Mouse (Mus musculus) forebrain, embryonic 12.5 days (tissue): ENCODE measurements around the gene Mfsd4b2. TPM values are rescaled to one million over a fixed set of nuclear protein-coding genes. Genes with fewer than 3 reads are reported as not detected.
"Not testable (repeated sequence)": the region's sequence is repeated elsewhere in the genome, so short reads cannot be mapped to it uniquely, and the experiment has no call there.

Source experiments
- ATAC-seq: fragments of 200-750 bp; cut with Nextera tagmentation; 2 replicates; pipeline ENCODE4 v1.8.0; 2017; ENCODE audit warnings: moderate TSS enrichment; ENCODE audit not compliant: low FRiP score
- H3K27ac ChIP-seq: fragments of 300-500 bp; sonication (generic); 2 replicates; pipeline ENCODE4 v1.5.1; 2016; ENCODE audit warnings: mild to moderate bottlenecking
- H3K27me3 ChIP-seq: fragments of 300-500 bp; sonication (generic); 2 replicates; pipeline ENCODE4 v1.6.1; 2016; ENCODE audit warnings: mild to moderate bottlenecking
- H3K36me3 ChIP-seq: fragments of 300-500 bp; sonication (generic); replicated peaks from 2 replicates; pipeline ENCODE4 v1.6.1; 2016; ENCODE audit warnings: mild to moderate bottlenecking
- H3K4me1 ChIP-seq: fragments of 300-500 bp; sonication (generic); 2 replicates; pipeline ENCODE4 v1.6.1; 2016
- H3K4me2 ChIP-seq: fragments of 300-500 bp; sonication (generic); 2 replicates; pipeline ENCODE4 v1.6.1; 2016; ENCODE audit warnings: mild to moderate bottlenecking, moderate library complexity
- H3K4me3 ChIP-seq: fragments of 300-500 bp; sonication (generic); replicated peaks from 2 replicates; pipeline ENCODE4 v1.5.1; 2016; ENCODE audit warnings: mild to moderate bottlenecking
- H3K9ac ChIP-seq: fragments of 300-500 bp; sonication (generic); 2 replicates; pipeline ENCODE4 v1.6.1; 2016; ENCODE audit warnings: mild to moderate bottlenecking
- H3K9me3 ChIP-seq: fragments of 300-500 bp; sonication (generic); 2 replicates; pipeline ENCODE4 v1.6.1; 2016
- WGBS: fragments of 180-500 bp; shearing (Covaris S2); methylation state at CpG from one replicate; pipeline ENCODE4 v1.1.7; 2016; 5-methylcytosine and 5-hydroxymethylcytosine counted together
- polyA plus RNA-seq: library from polyadenylated mRNA; unstranded; fragments of >200 nt; fragmentation: Nextera tagmentation; extraction: Ambion mirVana; gene quantifications from 2 replicates; pipeline ENCODE4 v1.2.1, GENCODE M21; 2016

Gene Mfsd4b2
- polyA plus RNA-seq, 1 experiment from 2014 or later, result not detected

GRCm38 (mm10) chr10:39936553-39936952, 9.8 kb upstream of the Mfsd4b2 start:
- H3K4me3 ChIP-seq, result no peak overlapping the region
- H3K27ac ChIP-seq, result no peak overlapping the region
- H3K36me3 ChIP-seq, result no peaks in the 10 kb centered on the region
- H3K9me3 ChIP-seq, result no peaks in the 10 kb centered on the region
- no peak overlapping the region for H3K9ac ChIP-seq
- no peak for ATAC-seq
- H3K27me3 ChIP-seq, result no peaks in the 10 kb centered on the region
- no peaks in the 10 kb centered on the region for H3K4me1 ChIP-seq
- no peak overlapping the region for H3K4me2 ChIP-seq
- WGBS, result 85% methylated on average over 7 of the region's 7 CpGs

- not testable (repeated sequence) for H3K4me3 ChIP-seq, H3K4me2 ChIP-seq, H3K27ac ChIP-seq, ATAC-seq, H3K9me3 ChIP-seq, H3K36me3 ChIP-seq, H3K4me1 ChIP-seq, H3K9ac ChIP-seq
- H3K27me3 ChIP-seq, result peaks cover 26% of the 10 kb centered on the region
- 82% methylated on average over 8 of the region's 8 CpGs for WGBS
Observed at GRCm38 (mm10) chr10:39924556-39924955, 2.2 kb downstream of the Mfsd4b2 start.

- H3K36me3 ChIP-seq, result no peaks in the 10 kb centered on the region
- H3K9ac ChIP-seq, result no peak overlapping the region
- no peaks in the 10 kb centered on the region for H3K4me1 ChIP-seq
- no peak overlapping the region for H3K4me2 ChIP-seq
- no peak overlapping the region for H3K4me3 ChIP-seq
- no peak overlapping the region for H3K27ac ChIP-seq
- no peaks in the 10 kb centered on the region for H3K27me3 ChIP-seq
- ATAC-seq, result no peak
- H3K9me3 ChIP-seq, result no peaks in the 10 kb centered on the region
Observed at GRCm38 (mm10) chr10:39912616-39913015, 14.1 kb downstream of the Mfsd4b2 start.

GRCm38 (mm10) chr10:39908768-39909441, 17.8 kb downstream of the Mfsd4b2 start:
- 73% methylated on average over 13 of the region's 13 CpGs for WGBS
- H3K27ac ChIP-seq, result no peak overlapping the region
- no peaks in the 10 kb centered on the region for H3K27me3 ChIP-seq
- H3K36me3 ChIP-seq, result no peaks in the 10 kb centered on the region
- H3K4me2 ChIP-seq, result no peak overlapping the region
- H3K9me3 ChIP-seq, result no peaks in the 10 kb centered on the region
- H3K9ac ChIP-seq, result no peak overlapping the region
- no peak overlapping the region for H3K4me3 ChIP-seq
- ATAC-seq, result no peak
- H3K4me1 ChIP-seq, result no peaks in the 10 kb centered on the region

- no peak overlapping the region for H3K27ac ChIP-seq
- no peaks in the 10 kb centered on the region for H3K36me3 ChIP-seq
- 83% methylated on average over 10 of the region's 10 CpGs for WGBS
Observed at GRCm38 (mm10) chr10:39906799-39907658, 19.7 kb downstream of the Mfsd4b2 start.

GRCm38 (mm10) chr10:39904191-39904590, 22.5 kb downstream of the Mfsd4b2 start:
- Histone ChIP-seq H3K4me1 (peaks cover 4% of the 10 kb centered on the region; the same call in 1 of the 2 replicates), H3K36me3 (no peaks in the 10 kb centered on the region), H3K9me3 (no peaks in the 10 kb centered on the region), H3K27ac (no peak overlapping the region), H3K4me2 (no peak overlapping the region), H3K4me3 (no peak overlapping the region), H3K27me3 (no peaks in the 10 kb centered on the region), H3K9ac (no peak overlapping the region)
- WGBS, result 74% methylated on average over 3 of the region's 3 CpGs
- no peak for ATAC-seq

More at GRCm38 (mm10) chr10:39906799-39907658, 19.7 kb downstream of the Mfsd4b2 start:
- H3K27me3 ChIP-seq, result no peaks in the 10 kb centered on the region
- no peak overlapping the region for H3K4me3 ChIP-seq
- H3K4me2 ChIP-seq, result no peak overlapping the region
- no peaks in the 10 kb centered on the region for H3K9me3 ChIP-seq
- ATAC-seq, result no peak
- H3K4me1 ChIP-seq, result no peaks in the 10 kb centered on the region
- H3K9ac ChIP-seq, result no peak overlapping the region

- Histone ChIP-seq H3K4me2 (peak within 1 kb of the TSS; percentile 76), H3K9ac (peak within 1 kb of the TSS; percentile 77), H3K4me3 (peak within 1 kb of the TSS; percentile 65), H3K4me1 (peaks cover 12% of the 10 kb centered on the region; the same call in 1 of the 2 replicates), H3K9me3 (no peaks in the 10 kb centered on the region), H3K36me3 (no peaks in the 10 kb centered on the region), H3K27me3 (no peaks in the 10 kb centered on the region), H3K27ac (peak within 1 kb of the TSS; percentile 72)
- under 1% methylated on average over 41 of the region's 41 CpGs for WGBS
- peak; percentile 99 for ATAC-seq
Observed at GRCm38 (mm10) chr10:39898874-39899371, 27.8 kb downstream of the Mfsd4b2 start, which contains the start of gene Mfsd4b4. Gene Mfsd4b4, minus strand, starts transcription at chr10:39899238.

GRCm38 (mm10) chr10:39896503-39896902, 30.2 kb downstream of the Mfsd4b2 start:
- H3K27ac ChIP-seq, result no peak overlapping the region
- H3K36me3 ChIP-seq, result no peaks in the 10 kb centered on the region
- peaks cover 15% of the 10 kb centered on the region; the same call in 1 of the 2 replicates for H3K4me1 ChIP-seq
- 79% methylated on average over 5 of the region's 5 CpGs for WGBS
- no peak overlapping the region for H3K9ac ChIP-seq
- ATAC-seq, result no peak
- H3K4me3 ChIP-seq, result no peak overlapping the region
- no peaks in the 10 kb centered on the region for H3K9me3 ChIP-seq
- no peaks in the 10 kb centered on the region for H3K27me3 ChIP-seq
- H3K4me2 ChIP-seq, result no peak overlapping the region

GRCm38 (mm10) chr10:39893702-39894697, 32.7 kb downstream of the Mfsd4b2 start:
- Histone ChIP-seq H3K9ac (no peak overlapping the region), H3K27me3 (no peaks in the 10 kb centered on the region), H3K27ac (no peak overlapping the region), H3K9me3 (no peaks in the 10 kb centered on the region), H3K4me1 (peaks cover 15% of the 10 kb centered on the region; the same call in 1 of the 2 replicates), H3K4me3 (no peak overlapping the region), H3K4me2 (no peak overlapping the region), H3K36me3 (no peaks in the 10 kb centered on the region)
- ATAC-seq, result no peak
- WGBS, result 72% methylated on average over 11 of the region's 11 CpGs

GRCm38 (mm10) chr10:39888621-39889020, 38.1 kb downstream of the Mfsd4b2 start:
- ATAC-seq, result no peak
- no peak overlapping the region for H3K9ac ChIP-seq
- WGBS, result 80% methylated on average over 3 of the region's 3 CpGs
- no peak overlapping the region for H3K4me3 ChIP-seq
- no peak overlapping the region for H3K4me2 ChIP-seq
- peaks cover 6% of the 10 kb centered on the region; the same call in 1 of the 2 replicates for H3K4me1 ChIP-seq
- H3K36me3 ChIP-seq, result no peaks in the 10 kb centered on the region
- no peak overlapping the region for H3K27ac ChIP-seq
- H3K9me3 ChIP-seq, result no peaks in the 10 kb centered on the region
- no peaks in the 10 kb centered on the region for H3K27me3 ChIP-seq
